Mouse (Mus musculus): ENCODE results near the gene Best2.
A peak's percentile ranks its signal among the peaks of the same experiment; 100 is the strongest.

The Best2 gene

GRCm38 (mm10) chr8:85014431-85014830 is at the start of gene Best2:
Gene Best2 (minus strand): TSS chr8:85014531.
- ATAC-seq (ENCODE audit: low TSS enrichment), result no peak

- ATAC-seq (ENCODE audit: low TSS enrichment), result no peak
These were observed 48.3 kb upstream of the Best2 start for GRCm38 (mm10) chr8:85062603-85063002.

GRCm38 (mm10) chr8:85059879-85060616 is 45.7 kb upstream of the Best2 start, which contains the start of gene Fbxw9:
Gene Fbxw9 (plus strand): TSS chr8:85060055.
- peak; percentile 84 for ATAC-seq (ENCODE audit: low TSS enrichment)

- ATAC-seq (ENCODE audit: low TSS enrichment), result no peak
These were observed 43.0 kb upstream of the Best2 start for GRCm38 (mm10) chr8:85057367-85057766.

- no peak for ATAC-seq (ENCODE audit: low TSS enrichment)
These were observed 29.3 kb upstream of the Best2 start for GRCm38 (mm10) chr8:85043619-85044018.

GRCm38 (mm10) chr8:85037681-85038531 is 23.6 kb upstream of the Best2 start:
- peak; percentile 21; the same call in 1 of the 2 replicates for ATAC-seq (ENCODE audit: low TSS enrichment)

- no peak for ATAC-seq (ENCODE audit: low TSS enrichment)
These were observed 23.0 kb upstream of the Best2 start for GRCm38 (mm10) chr8:85037366-85037680.

GRCm38 (mm10) chr8:85036718-85037365 is 22.5 kb upstream of the Best2 start, which contains the start of gene Tnpo2:
Gene Tnpo2 (plus strand): TSS chr8:85036915.
- ATAC-seq (ENCODE audit: low TSS enrichment), result peak; percentile 64

GRCm38 (mm10) chr8:85036381-85036717 is 22.0 kb upstream of the Best2 start:
- ATAC-seq (ENCODE audit: low TSS enrichment), result no peak

GRCm38 (mm10) chr8:85035728-85036310 is 21.5 kb upstream of the Best2 start:
- no peak for ATAC-seq (ENCODE audit: low TSS enrichment)

GRCm38 (mm10) chr8:85035165-85035727 is 20.9 kb upstream of the Best2 start:
- no peak for ATAC-seq (ENCODE audit: low TSS enrichment)

- no peak for ATAC-seq (ENCODE audit: low TSS enrichment)
These were observed 20.4 kb upstream of the Best2 start for GRCm38 (mm10) chr8:85034764-85035163.

GRCm38 (mm10) chr8:85033867-85034266 is 19.5 kb upstream of the Best2 start:
- ATAC-seq (ENCODE audit: low TSS enrichment), result no peak

- no peak for ATAC-seq (ENCODE audit: low TSS enrichment)
These were observed 18.4 kb upstream of the Best2 start for GRCm38 (mm10) chr8:85032622-85033311.

GRCm38 (mm10) chr8:85029271-85029670 is 14.9 kb upstream of the Best2 start:
- ATAC-seq (ENCODE audit: low TSS enrichment), result no peak

- no peak for ATAC-seq (ENCODE audit: low TSS enrichment)
These were observed 13.6 kb upstream of the Best2 start for GRCm38 (mm10) chr8:85027922-85028321.

GRCm38 (mm10) chr8:85027516-85027855 is 13.2 kb upstream of the Best2 start:
- no peak for ATAC-seq (ENCODE audit: low TSS enrichment)

GRCm38 (mm10) chr8:85026670-85027515 is 12.6 kb upstream of the Best2 start, which contains the start of gene Trir:
Gene Trir (plus strand): TSS chr8:85026823.
- peak; percentile 54 for ATAC-seq (ENCODE audit: low TSS enrichment)

GRCm38 (mm10) chr8:85025098-85025932 is 11.0 kb upstream of the Best2 start, which contains the start of gene Asna1:
Gene Asna1 (minus strand): TSS chr8:85025281.
- ATAC-seq (ENCODE audit: low TSS enrichment), result peak; percentile 91
